Mouse (Mus musculus) fibroblast of lung, adult 2 months (primary cell): ENCODE measurements at regions not wholly inside any gene's neighbourhood (a gene's known extent, or its start where the extent isn't known, plus 50 kb on each side); places are given as distances from the start of the nearest gene placed in this dataset.

Experiments used
- DNase-seq: peaks from one replicate; pipeline ENCODE4 v3.0.0-alpha.2; 2011; ENCODE audit warnings: low read depth

- peak; percentile 36 for DNase-seq
These were observed 62.8 kb upstream of the Las1l start for GRCm38 (mm10) chrX:96019556-96019955.

- DNase-seq: no peak
These were observed 63.6 kb upstream of the Las1l start for GRCm38 (mm10) chrX:96020407-96020806.

- DNase-seq: no peak
These were observed 68.6 kb upstream of the Las1l start for GRCm38 (mm10) chrX:96025374-96025773.

DNA sequence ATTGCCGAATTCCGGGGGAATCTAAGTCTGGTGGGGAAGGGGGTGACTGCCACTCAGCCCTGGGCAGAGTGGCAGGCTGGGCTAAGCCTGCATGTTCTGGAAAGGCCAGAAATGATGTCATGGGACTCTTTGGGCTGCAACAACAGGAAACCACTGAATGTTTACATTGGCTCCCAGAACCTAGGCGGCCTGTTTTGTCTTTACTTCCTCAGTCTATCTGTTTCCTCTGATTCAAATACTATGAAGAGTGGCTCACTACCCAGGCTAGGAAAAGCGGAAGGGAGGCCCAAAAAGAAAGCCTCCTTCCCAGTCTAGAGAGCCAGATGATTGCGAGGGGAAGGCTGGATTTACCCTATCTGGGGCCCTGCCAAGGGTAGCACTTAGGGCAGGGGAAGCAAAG lies 69.1 kb upstream of the Las1l start:
- peak; percentile 36 for DNase-seq

- DNase-seq: no peak
These were observed 64.3 kb upstream of the Msn start for GRCm38 (mm10) chrX:96031591-96031990.

DNA sequence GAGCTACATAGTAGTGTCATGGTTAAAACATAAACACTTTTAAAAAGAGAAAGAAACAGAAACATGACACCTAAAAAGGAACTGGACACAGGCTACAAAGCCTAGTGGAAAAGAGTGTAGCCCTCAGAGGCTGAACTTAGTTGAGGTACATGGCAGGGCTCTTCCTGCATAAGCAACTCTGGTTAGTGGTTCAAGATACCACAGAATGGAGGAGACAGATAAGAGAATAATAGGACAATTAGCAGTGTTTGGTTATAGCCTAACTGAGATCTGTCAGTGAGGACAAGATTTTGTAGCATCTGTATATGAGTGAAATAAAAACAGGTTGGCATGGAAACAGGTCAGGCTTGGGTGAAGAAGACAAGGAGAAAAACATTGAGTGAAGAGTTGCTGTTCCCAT lies 60.5 kb upstream of the Msn start:
- no peak for DNase-seq

DNA sequence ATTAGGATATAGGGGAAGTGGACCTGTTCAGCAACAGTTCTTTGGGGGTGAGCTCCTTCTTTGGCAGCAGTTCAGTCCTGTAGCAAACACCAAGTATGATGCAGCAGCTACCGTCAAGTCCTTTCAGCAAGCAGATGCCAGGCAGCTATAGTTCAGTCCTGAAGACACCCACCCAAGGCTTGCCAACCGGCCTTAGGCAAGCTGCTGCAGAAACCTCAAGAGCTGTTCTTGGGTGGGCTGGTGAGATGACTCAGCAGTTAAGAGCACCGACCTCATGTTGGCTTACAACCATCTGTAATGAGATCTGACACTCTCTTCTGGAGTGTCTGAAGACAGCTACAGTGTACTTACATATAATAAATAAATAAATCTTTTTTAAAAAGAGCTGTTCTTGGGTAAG lies 53.6 kb upstream of the Msn start:
- DNase-seq: no peak
